Mouse (Mus musculus) mouse embryonic stem cell (cell line): Measurements from ENCODE around the gene Gnat2.

Experiments used
- in situ Hi-C, 2 experiments: fragments of 300-500 bp; cut with MboI; formaldehyde crosslinking; loops; 1 replicate in 1 of 2; 3 replicates in 1 of 2; pipeline ENCODE4 v1.14.3; 2019 to 2020; ENCODE audit warnings: low sequenced_read_pairs in 2 of 2, low pct_unique_long_range_greater_than_20kb in 1 of 2, mixed read lengths in 1 of 2; ENCODE audit not compliant: unreplicated experiment in 1 of 2

Gnat2 gene

GRCm38 (mm10) chr3:108098316-108098715, 5.7 kb downstream of the Gnat2 start:
- in situ Hi-C loops = no loop called here

- in situ Hi-C loops = no loop called here
Measured at GRCm38 (mm10) chr3:108101594-108101993, 9.0 kb downstream of the Gnat2 start.

- in situ Hi-C loops = no loop called here
Measured at GRCm38 (mm10) chr3:108102075-108102474, 9.5 kb downstream of the Gnat2 start.

- in situ Hi-C loops = no loop called here
Measured at GRCm38 (mm10) chr3:108105281-108105680, 12.7 kb downstream of the Gnat2 start.

GRCm38 (mm10) chr3:108111320-108111719, 18.7 kb downstream of the Gnat2 start:
- in situ Hi-C loops = no loop called here

GRCm38 (mm10) chr3:108112246-108112645, 19.7 kb downstream of the Gnat2 start:
- in situ Hi-C loops = no loop called here

GRCm38 (mm10) chr3:108112666-108113065, 20.1 kb downstream of the Gnat2 start:
- in situ Hi-C loops = no loop called here

- in situ Hi-C loops = no loop called here
Measured at GRCm38 (mm10) chr3:108113591-108114289, 21.2 kb downstream of the Gnat2 start.

GRCm38 (mm10) chr3:108117465-108117864, 24.9 kb downstream of the Gnat2 start:
- in situ Hi-C loops = no loop called here

- in situ Hi-C loops = no loop called here
Measured at GRCm38 (mm10) chr3:108121101-108121500, 28.5 kb downstream of the Gnat2 start.

- in situ Hi-C loops = no loop called here
Measured at GRCm38 (mm10) chr3:108123242-108123641, 30.7 kb downstream of the Gnat2 start.

- in situ Hi-C loops = no loop called here
Measured at GRCm38 (mm10) chr3:108124131-108124530, 31.5 kb downstream of the Gnat2 start.

- in situ Hi-C loops = no loop called here
Measured at GRCm38 (mm10) chr3:108126327-108126726, 33.7 kb downstream of the Gnat2 start.

GRCm38 (mm10) chr3:108128520-108128919, 35.9 kb downstream of the Gnat2 start:
- in situ Hi-C loops = no loop called here

- in situ Hi-C loops = no loop called here
Measured at GRCm38 (mm10) chr3:108129367-108129766, 36.8 kb downstream of the Gnat2 start.

- in situ Hi-C loops = no loop called here
Measured at GRCm38 (mm10) chr3:108129804-108130203, 37.2 kb downstream of the Gnat2 start.

GRCm38 (mm10) chr3:108131216-108131615, 38.6 kb downstream of the Gnat2 start:
- in situ Hi-C loops = no loop called here

GRCm38 (mm10) chr3:108131821-108132220, 39.2 kb downstream of the Gnat2 start:
- in situ Hi-C loops = no loop called here

- in situ Hi-C loops = no loop called here
Measured at GRCm38 (mm10) chr3:108132484-108132883, 39.9 kb downstream of the Gnat2 start.

- in situ Hi-C loops = no loop called here
Measured at GRCm38 (mm10) chr3:108134701-108135100, 42.1 kb downstream of the Gnat2 start.

- in situ Hi-C loops = no loop called here
Measured at GRCm38 (mm10) chr3:108139113-108139512, 46.5 kb downstream of the Gnat2 start.
